Mouse (Mus musculus) MEL (cell line): ENCODE results near the gene Mrpl51. TPM values are rescaled to one million over a fixed set of nuclear protein-coding genes. Genes with fewer than 3 reads are reported as not detected.

Experiments used
- DNase-seq: peaks from one replicate; pipeline ENCODE4 v3.0.0; 2011; ENCODE audit warnings: low read depth, low spot score
- H3K27ac ChIP-seq: 2 replicates; pipeline ENCODE4 v1.5.1; 2012; ENCODE audit warnings: low read depth, mild to moderate bottlenecking, control low read depth, low read length, moderate library complexity; ENCODE audit not compliant: control insufficient read depth
- H3K27me3 ChIP-seq, 2 experiments: fragments of 150-350 bp in 1 of 2; sonication (generic) in 1 of 2; 2 replicates each; pipeline ENCODE4 v1.6.1; 2012; ENCODE audit warnings: low read length in 2 of 2, mild to moderate bottlenecking in 2 of 2, improper control_type of control experiment in 1 of 2, moderate library complexity in 1 of 2; ENCODE audit not compliant: insufficient read depth in 2 of 2, control insufficient read depth in 1 of 2
- H3K36me3 ChIP-seq, 2 experiments: 2 replicates each; pipeline ENCODE4 v1.6.1; 2012 to 2014; ENCODE audit warnings: low read length in 2 of 2, improper control_type of control experiment in 1 of 2, inconsistent platforms in 1 of 2, mild to moderate bottlenecking in 1 of 2; ENCODE audit not compliant: insufficient read depth in 2 of 2, control insufficient read depth in 1 of 2
- H3K4me1 ChIP-seq, 2 experiments: fragments of 150-350 bp in 1 of 2; sonication (generic) in 1 of 2; 2 replicates each; pipeline ENCODE4 v1.6.1; 2012; ENCODE audit warnings: low read length in 2 of 2, improper control_type of control experiment in 1 of 2, mild to moderate bottlenecking in 1 of 2; ENCODE audit not compliant: insufficient read depth in 2 of 2, control insufficient read depth in 1 of 2
- H3K4me3 ChIP-seq, 2 experiments: fragments of 150-350 bp in 1 of 2; sonication (generic) in 1 of 2; 2 replicates each; pipeline ENCODE4 v1.5.1; 2012; ENCODE audit warnings: low read depth in 2 of 2, low read length in 2 of 2, mild to moderate bottlenecking in 2 of 2, moderate library complexity in 2 of 2, control low read depth in 1 of 2, improper control_type of control experiment in 1 of 2; ENCODE audit not compliant: control insufficient read depth in 1 of 2, insufficient read depth in 1 of 2
- H3K79me2 ChIP-seq: 2 replicates; pipeline ENCODE4 v1.6.1; 2012; ENCODE audit warnings: mild to moderate bottlenecking, low read length, moderate library complexity; ENCODE audit not compliant: control insufficient read depth, poor library complexity, insufficient read depth
- H3K9ac ChIP-seq: 2 replicates; pipeline ENCODE4 v1.6.1; 2012; ENCODE audit warnings: low read depth, mild to moderate bottlenecking, control low read depth, low read length, moderate library complexity; ENCODE audit not compliant: control insufficient read depth, poor library complexity, severe bottlenecking
- H3K9me3 ChIP-seq: fragments of 150-350 bp; sonication (generic); replicated peaks from 2 replicates; pipeline ENCODE4 v1.6.1; 2012; ENCODE audit warnings: mild to moderate bottlenecking, low read length, improper control_type of control experiment, moderate library complexity; ENCODE audit not compliant: insufficient read depth
- BHLHE40 ChIP-seq: IDR thresholded peaks from 2 replicates; pipeline ENCODE4 v1.6.1; 2012; ENCODE audit warnings: low read depth, mild to moderate bottlenecking, inconsistent platforms, low read length, improper control_type of control experiment, borderline replicate concordance
- CHD1 ChIP-seq: IDR thresholded peaks from 2 replicates; pipeline ENCODE4 v1.6.1; 2012; ENCODE audit warnings: low read depth, mild to moderate bottlenecking, inconsistent platforms, low read length, improper control_type of control experiment
- CHD2 ChIP-seq: IDR thresholded peaks from 2 replicates; pipeline ENCODE4 v1.6.1; 2011; ENCODE audit warnings: low read length, improper control_type of control experiment
- CTCF ChIP-seq, 3 experiments: IDR thresholded peaks in 2 of 3; conservative IDR thresholded peaks in 1 of 3; 2 replicates each; pipeline ENCODE4 v1.5.1; 2011 to 2012; ENCODE audit warnings: low read length in 3 of 3, low read depth in 2 of 3, mild to moderate bottlenecking in 2 of 3, improper control_type of control experiment in 1 of 3, inconsistent platforms in 1 of 3, mixed read lengths in 1 of 3, moderate library complexity in 1 of 3; ENCODE audit not compliant: control insufficient read depth in 1 of 3, insufficient read depth in 1 of 3, poor library complexity in 1 of 3, severe bottlenecking in 1 of 3
- EP300 ChIP-seq, 2 experiments: IDR thresholded peaks; 2 replicates each; pipeline ENCODE4 v1.6.1; 2011; ENCODE audit warnings: improper control_type of control experiment in 2 of 2, low read length in 2 of 2, low read depth in 1 of 2, mild to moderate bottlenecking in 1 of 2
- GABPA ChIP-seq: IDR thresholded peaks from 2 replicates; pipeline ENCODE4 v1.6.1; 2012; ENCODE audit warnings: low read depth, mild to moderate bottlenecking, inconsistent platforms, low read length, improper control_type of control experiment, moderate library complexity
- KAT2A ChIP-seq: conservative IDR thresholded peaks from 2 replicates; pipeline ENCODE4 v1.6.1; 2012; ENCODE audit warnings: low read depth, low read length, improper control_type of control experiment, inconsistent platforms
- MAFK ChIP-seq: IDR thresholded peaks from 2 replicates; pipeline ENCODE4 v1.6.1; 2011; ENCODE audit warnings: low read depth, mild to moderate bottlenecking, low read length, improper control_type of control experiment, borderline replicate concordance
- MAX ChIP-seq: IDR thresholded peaks from 2 replicates; pipeline ENCODE4 v1.6.1; 2011; ENCODE audit warnings: low read length, improper control_type of control experiment
- MXI1 ChIP-seq: IDR thresholded peaks from 2 replicates; pipeline ENCODE4 v1.6.1; 2011; ENCODE audit warnings: mild to moderate bottlenecking, low read depth, low read length, improper control_type of control experiment
- MYB ChIP-seq: IDR thresholded peaks from 2 replicates; pipeline ENCODE4 v1.6.1; 2011; ENCODE audit warnings: mild to moderate bottlenecking, low read depth, low read length, improper control_type of control experiment
- NELFE ChIP-seq: IDR thresholded peaks from 2 replicates; pipeline ENCODE4 v1.6.1; 2011; ENCODE audit warnings: low read depth, low read length, improper control_type of control experiment
- POLR2AphosphoS2 ChIP-seq: IDR thresholded peaks from 2 replicates; pipeline ENCODE4 v1.6.1; 2011; ENCODE audit warnings: low read length, improper control_type of control experiment
- POLR2AphosphoS5 ChIP-seq: IDR thresholded peaks from 2 replicates; pipeline ENCODE4 v1.6.1; 2012; ENCODE audit warnings: low read depth, borderline replicate concordance, mild to moderate bottlenecking, inconsistent platforms, low read length, moderate library complexity, mixed read lengths
- RCOR1 ChIP-seq: IDR thresholded peaks from 2 replicates; pipeline ENCODE4 v1.6.1; 2012; ENCODE audit warnings: low read depth, mild to moderate bottlenecking, inconsistent platforms, low read length, improper control_type of control experiment
- SIN3A ChIP-seq: IDR thresholded peaks from 2 replicates; pipeline ENCODE4 v1.6.1; 2012; ENCODE audit warnings: low read length, improper control_type of control experiment, inconsistent platforms
- TAL1 ChIP-seq: IDR thresholded peaks from 2 replicates; pipeline ENCODE4 v1.6.1; 2012; ENCODE audit warnings: mild to moderate bottlenecking, inconsistent platforms, low read length, moderate library complexity, mixed read lengths
- TCF12 ChIP-seq: IDR thresholded peaks from 2 replicates; pipeline ENCODE4 v1.6.1; 2014; ENCODE audit warnings: low read depth, mild to moderate bottlenecking, inconsistent platforms, low read length, improper control_type of control experiment, moderate library complexity
- USF1 ChIP-seq: IDR thresholded peaks from 2 replicates; pipeline ENCODE4 v1.6.1; 2014; ENCODE audit warnings: low read depth, mild to moderate bottlenecking, inconsistent platforms, low read length, improper control_type of control experiment, moderate library complexity
- ZC3H11A ChIP-seq: IDR thresholded peaks from 2 replicates; pipeline ENCODE4 v1.6.1; 2012; ENCODE audit warnings: low read depth, mild to moderate bottlenecking, inconsistent platforms, low read length, improper control_type of control experiment
- ZKSCAN1 ChIP-seq: IDR thresholded peaks from 2 replicates; pipeline ENCODE4 v1.6.1; 2012; ENCODE audit warnings: low read depth, mild to moderate bottlenecking, inconsistent platforms, low read length, improper control_type of control experiment, moderate library complexity
- ZMIZ1 ChIP-seq: IDR thresholded peaks from 2 replicates; pipeline ENCODE4 v1.6.1; 2012; ENCODE audit warnings: low read depth, mild to moderate bottlenecking, inconsistent platforms, low read length, improper control_type of control experiment, moderate library complexity
- ZNF384 ChIP-seq: IDR thresholded peaks from 2 replicates; pipeline ENCODE4 v1.6.1; 2012; ENCODE audit warnings: low read depth, mild to moderate bottlenecking, inconsistent platforms, low read length, improper control_type of control experiment
- polyA plus RNA-seq, 2 experiments: library from polyadenylated mRNA; stranded (reverse) in 1 of 2; unstranded in 1 of 2; fragments of >175 nt in 1 of 2; fragments of >200 nt in 1 of 2; gene quantifications; 2 replicates each; pipeline versions ENCODE4 v1.2.1 to v1.2.4; 2012; ENCODE audit warnings: low replicate concordance in 2 of 2, low read depth in 1 of 2; ENCODE audit not compliant: insufficient read length in 2 of 2, insufficient read depth in 1 of 2, missing spikeins in 1 of 2
- total RNA-seq: library from RNA; depleted of rRNA; stranded (reverse); fragments of 300-350 nt; gene quantifications from 2 replicates; pipeline ENCODE4 v1.2.3, GENCODE M21; 2012

Gene Mrpl51
- total and polyA plus RNA-seq, 3 experiments, result 251 to 286 TPM; not detected in 1

DNA sequence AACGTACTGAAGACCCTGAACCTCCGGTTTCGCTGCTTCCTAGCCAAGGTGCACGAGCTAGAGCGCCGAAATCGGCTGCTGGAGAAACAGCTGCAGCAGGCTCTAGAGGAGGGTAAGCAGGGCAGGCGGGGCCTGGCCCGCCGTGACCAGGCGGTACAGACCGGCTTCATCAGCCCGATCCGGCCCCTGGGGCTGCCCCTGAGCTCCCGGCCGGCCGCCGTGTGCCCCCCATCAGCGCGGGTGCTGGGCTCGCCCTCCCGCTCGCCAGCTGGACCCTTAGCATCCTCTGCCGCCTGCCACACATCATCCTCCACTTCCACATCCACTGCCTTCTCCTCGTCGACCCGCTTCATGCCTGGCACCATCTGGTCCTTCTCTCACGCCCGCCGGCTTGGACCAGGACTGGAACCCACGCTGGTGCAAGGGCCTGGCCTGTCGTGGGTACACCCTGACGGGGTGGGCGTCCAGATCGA is 46.1 kb upstream of the Mrpl51 start:
- DNase-seq, result no peak
- no peak overlapping the region for H3K27ac ChIP-seq
- TF ChIP-seq KAT2A (no peak), BHLHE40 (no peak)
- no peaks in the 10 kb centered on the region for H3K27me3 ChIP-seq
- H3K4me3 ChIP-seq, result no peak overlapping the region
- no peak overlapping the region for H3K9ac ChIP-seq
- H3K79me2 ChIP-seq, result peaks cover 2% of the 10 kb centered on the region; the same call in 1 of the 2 replicates
- no peaks in the 10 kb centered on the region for H3K9me3 ChIP-seq
- H3K36me3 ChIP-seq, result peaks cover 0 to 3% of the 10 kb centered on the region in 2 experiments; a peak in 2 of 4 replicates
- 0 out of 4 replicates have a peak, but pooled peaks cover 0 to 10% of the 10 kb centered on the region in 2 experiments for H3K4me1 ChIP-seq

DNA sequence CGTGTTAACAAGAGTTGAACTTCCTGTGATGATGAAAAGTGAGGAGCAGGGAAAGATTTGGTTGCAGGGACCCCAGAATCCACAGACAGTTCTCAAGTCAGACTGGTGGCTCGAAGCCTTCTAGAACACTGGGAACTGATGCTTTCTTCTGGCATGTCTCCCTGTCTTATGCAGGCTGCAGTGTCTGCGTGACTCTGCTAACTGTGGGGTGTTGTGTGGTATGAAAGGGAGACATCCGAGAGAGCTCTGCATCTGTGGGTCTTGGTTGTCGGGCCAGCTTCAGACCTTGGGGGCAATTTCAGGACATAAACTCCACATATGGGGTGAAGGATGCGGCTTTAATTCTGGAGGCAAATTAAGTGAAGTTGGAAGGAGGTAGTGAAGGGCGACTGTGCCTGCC is 45.5 kb upstream of the Mrpl51 start:
- DNase-seq, result no peak
- Histone ChIP-seq H3K9ac (no peak overlapping the region), H3K9me3 (no peaks in the 10 kb centered on the region), H3K4me3 (no peak overlapping the region), H3K27ac (no peak overlapping the region), H3K79me2 (no peaks in the 10 kb centered on the region), H3K27me3 (no peaks in the 10 kb centered on the region), H3K36me3 (peaks cover 0 to 2% of the 10 kb centered on the region in 2 experiments; a peak in 3 of 4 replicates), H3K4me1 (peaks cover 0 to 13% of the 10 kb centered on the region in 2 experiments; a peak in 2 of 4 replicates)
- TF ChIP-seq MAX (no peak), CTCF (IDR thresholded peaks at IDR 0.05 in 2 of 3, conservative IDR thresholded peaks at IDR 0.05 in 1 of 3; ENCODE audit: control insufficient read depth in 1 of 3, insufficient read depth in 1 of 3, low read depth in 2 of 3, low read length in 3 of 3, poor library complexity in 1 of 3, severe bottlenecking in 1 of 3) (no peak), KAT2A (no peak), TAL1 (no peak), USF1 (no peak), MAFK (no peak), ZC3H11A (no peak), POLR2AphosphoS5 (no peak), TCF12 (no peak), CHD1 (no peak), EP300 (IDR thresholded peaks at IDR 0.05; ENCODE audit: low read depth in 1 of 2, low read length in 2 of 2) (no peak)

DNA sequence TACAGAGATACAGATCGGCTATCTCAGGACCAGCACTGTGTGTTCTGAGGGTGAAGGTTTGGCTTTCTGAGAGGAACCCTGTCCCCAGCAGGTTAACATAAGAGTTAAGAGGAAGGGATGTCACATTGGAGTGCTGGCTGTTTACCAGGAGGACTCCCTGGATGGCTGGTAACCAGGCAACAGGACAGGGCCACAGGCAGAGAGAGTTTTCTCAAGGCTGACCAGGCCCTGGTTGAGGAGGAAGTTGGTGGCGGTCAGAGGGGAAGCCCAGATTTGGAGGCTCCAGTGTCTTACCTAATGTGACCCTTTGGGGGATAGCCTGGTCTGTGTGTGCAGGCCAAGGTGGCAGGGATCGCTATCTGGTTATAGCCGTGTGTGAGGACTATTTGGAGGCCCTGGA is 44.8 kb upstream of the Mrpl51 start:
- no peaks in the 10 kb centered on the region for H3K79me2 ChIP-seq
- DNase-seq, result peak; percentile 46
- H3K4me1 ChIP-seq, result peaks cover 0 to 18% of the 10 kb centered on the region in 2 experiments; a peak in 2 of 4 replicates
- no peaks in the 10 kb centered on the region for H3K9me3 ChIP-seq
- peaks cover 0 to 6% of the 10 kb centered on the region in 2 experiments; a peak in 2 of 4 replicates for H3K36me3 ChIP-seq
- H3K27ac ChIP-seq, result no peak overlapping the region
- H3K9ac ChIP-seq, result no peak overlapping the region
- TF ChIP-seq MAX (no peak), MXI1 (no peak), TAL1 (no peak), CTCF (IDR thresholded peaks at IDR 0.05 in 2 of 3, conservative IDR thresholded peaks at IDR 0.05 in 1 of 3; ENCODE audit: control insufficient read depth in 1 of 3, insufficient read depth in 1 of 3, low read depth in 2 of 3, low read length in 3 of 3, poor library complexity in 1 of 3, severe bottlenecking in 1 of 3) (no peak), MYB (no peak), CHD2 (no peak), ZNF384 (no peak), TCF12 (no peak), ZKSCAN1 (no peak), NELFE (no peak), POLR2AphosphoS2 (no peak), RCOR1 (no peak), MAFK (no peak), ZMIZ1 (no peak), CHD1 (no peak), BHLHE40 (no peak), SIN3A (no peak), GABPA (no peak)
- no peaks in the 10 kb centered on the region for H3K27me3 ChIP-seq
- no peak overlapping the region for H3K4me3 ChIP-seq
